Mouse (Mus musculus): ENCODE measurements around the gene Gm11733. TPM values are rescaled to one million over a fixed set of nuclear protein-coding genes. Genes with fewer than 3 reads are reported as not detected.

Gene Gm11733
- polyA plus RNA-seq, 1 experiment from 2014 or later: 0.11 TPM

- Histone ChIP-seq H3K9me3 (replicated peaks; ENCODE audit: control insufficient read depth, low read length) (no peaks in the 10 kb centered on the region), H3K27ac (ENCODE audit: low read depth, low read length) (peak overlapping the region; percentile 22; the same call in 1 of the 2 replicates)
- 21% methylated on average over 14 of the region's 14 CpGs for WGBS
These were observed 12.4 kb upstream of the Gm11733 start for GRCm38 (mm10) chr11:117471625-117472283.

GRCm38 (mm10) chr11:117472885-117473284 is 11.3 kb upstream of the Gm11733 start:
- Histone ChIP-seq H3K27ac (ENCODE audit: low read depth, low read length) (no peak overlapping the region), H3K4me3 (ENCODE audit: low read depth, low read length) (no peak overlapping the region), H3K4me1 (ENCODE audit: control insufficient read depth, insufficient read depth, low read length) (peaks cover 28% of the 10 kb centered on the region), H3K4me2 (ENCODE audit: low read length) (no peak overlapping the region), H3K9ac (ENCODE audit: low read length) (no peak overlapping the region), H3K27me3 (replicated peaks; ENCODE audit: control insufficient read depth, insufficient read depth, low read length) (no peaks in the 10 kb centered on the region; the same call in 1 of the 2 replicates), H3K36me3 (ENCODE audit: control insufficient read depth, insufficient read depth, low read length) (no peaks in the 10 kb centered on the region), H3K9me3 (replicated peaks; ENCODE audit: control insufficient read depth, low read length) (no peaks in the 10 kb centered on the region)
- 81% methylated on average over 8 of the region's 8 CpGs for WGBS
- DNase-seq (ENCODE audit: low spot score) (no peak), ATAC-seq (no peak)

More at GRCm38 (mm10) chr11:117471625-117472283, 12.4 kb upstream of the Gm11733 start:
- no peak overlapping the region for H3K4me2 ChIP-seq (ENCODE audit: low read length)
- H3K9ac ChIP-seq (ENCODE audit: low read length): no peak overlapping the region
- no peak overlapping the region for H3K4me3 ChIP-seq (ENCODE audit: low read depth, low read length)
- H3K27me3 ChIP-seq (replicated peaks; ENCODE audit: control insufficient read depth, insufficient read depth, low read length): no peaks in the 10 kb centered on the region
- no peaks in the 10 kb centered on the region for H3K36me3 ChIP-seq (ENCODE audit: control insufficient read depth, insufficient read depth, low read length)
- 0 out of 2 replicates have a peak, but pooled peaks have one; percentile 25 for ATAC-seq
- DNase-seq (ENCODE audit: low spot score): peak; percentile 75
- peaks cover 28% of the 10 kb centered on the region for H3K4me1 ChIP-seq (ENCODE audit: control insufficient read depth, insufficient read depth, low read length)

DNA sequence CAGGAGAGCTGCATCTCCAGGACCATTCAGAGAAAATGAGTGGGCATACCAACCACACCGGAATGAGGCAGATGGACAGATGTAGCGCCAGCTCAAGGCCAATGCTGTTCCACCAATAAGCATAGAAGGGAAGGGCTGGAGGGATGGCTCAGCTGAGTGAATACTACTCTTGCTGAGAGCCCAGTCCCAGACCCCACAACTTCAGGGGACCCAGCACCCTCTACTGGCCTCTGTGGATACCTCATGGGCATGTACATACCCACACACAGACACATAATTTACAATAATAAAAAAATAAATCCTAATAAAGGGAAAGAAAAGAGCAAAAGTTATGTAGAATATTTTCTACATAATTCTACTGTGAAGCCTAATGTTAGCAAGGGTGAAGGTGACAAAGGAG is 9.0 kb upstream of the Gm11733 start:
- Histone ChIP-seq H3K9me3 (replicated peaks; ENCODE audit: control insufficient read depth, low read length) (no peaks in the 10 kb centered on the region), H3K36me3 (ENCODE audit: control insufficient read depth, insufficient read depth, low read length) (no peaks in the 10 kb centered on the region), H3K9ac (ENCODE audit: low read length) (no peak overlapping the region), H3K4me2 (ENCODE audit: low read length) (no peak overlapping the region), H3K27ac (ENCODE audit: low read depth, low read length) (no peak overlapping the region), H3K4me1 (ENCODE audit: control insufficient read depth, insufficient read depth, low read length) (peaks cover 28% of the 10 kb centered on the region), H3K4me3 (ENCODE audit: low read depth, low read length) (no peak overlapping the region), H3K27me3 (replicated peaks; ENCODE audit: control insufficient read depth, insufficient read depth, low read length) (no peaks in the 10 kb centered on the region; the same call in 1 of the 2 replicates)
- ATAC-seq (no peak), DNase-seq (ENCODE audit: low spot score) (no peak)
- 100% methylated on average over 2 of the region's 2 CpGs for WGBS

GRCm38 (mm10) chr11:117475669-117476068 is 8.5 kb upstream of the Gm11733 start:
- H3K4me2 ChIP-seq (ENCODE audit: low read length): no peak overlapping the region
- WGBS: 38% methylated on average over 10 of the region's 10 CpGs
- no peaks in the 10 kb centered on the region for H3K36me3 ChIP-seq (ENCODE audit: control insufficient read depth, insufficient read depth, low read length)
- ATAC-seq (no peak), DNase-seq (ENCODE audit: low spot score) (peak; percentile 47)
- H3K27me3 ChIP-seq (replicated peaks; ENCODE audit: control insufficient read depth, insufficient read depth, low read length): peaks cover 3% of the 10 kb centered on the region; the same call in 1 of the 2 replicates
- peaks cover 27% of the 10 kb centered on the region for H3K4me1 ChIP-seq (ENCODE audit: control insufficient read depth, insufficient read depth, low read length)
- H3K9me3 ChIP-seq (replicated peaks; ENCODE audit: control insufficient read depth, low read length): no peaks in the 10 kb centered on the region
- H3K4me3 ChIP-seq (ENCODE audit: low read depth, low read length): no peak overlapping the region
- no peak overlapping the region for H3K9ac ChIP-seq (ENCODE audit: low read length)
- no peak overlapping the region for H3K27ac ChIP-seq (ENCODE audit: low read depth, low read length)

DNA sequence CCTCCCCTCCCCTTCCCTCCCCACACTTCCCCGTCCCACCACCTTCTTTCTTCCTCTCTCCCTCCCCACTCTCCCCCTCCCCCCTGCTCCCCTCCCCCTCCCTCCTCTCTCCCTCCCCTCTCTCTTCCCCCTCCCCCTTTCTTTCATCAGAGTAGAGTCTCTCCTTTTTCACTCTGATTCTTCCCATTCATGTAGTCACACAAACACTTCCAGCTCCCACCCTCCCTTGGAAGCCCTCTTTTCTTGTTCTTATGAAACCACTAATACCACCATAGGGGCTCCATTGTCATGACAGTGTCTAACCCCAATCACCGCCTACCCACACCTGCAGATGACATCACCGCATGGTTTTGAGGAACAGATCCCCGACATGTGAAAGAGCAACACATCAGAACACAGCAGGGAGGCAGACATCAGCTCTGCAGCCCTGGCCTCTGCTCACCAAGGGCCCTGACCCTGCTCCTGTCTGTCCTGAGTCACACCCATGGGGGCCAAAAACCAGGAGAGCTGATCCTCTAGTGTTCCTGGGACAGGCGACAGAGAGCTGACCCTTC is 7.5 kb upstream of the Gm11733 start:
- Histone ChIP-seq H3K4me1 (ENCODE audit: control insufficient read depth, insufficient read depth, low read length) (peaks cover 27% of the 10 kb centered on the region), H3K27me3 (replicated peaks; ENCODE audit: control insufficient read depth, insufficient read depth, low read length) (peaks cover 3% of the 10 kb centered on the region; the same call in 1 of the 2 replicates), H3K9me3 (replicated peaks; ENCODE audit: control insufficient read depth, low read length) (no peaks in the 10 kb centered on the region), H3K27ac (ENCODE audit: low read depth, low read length) (no peak overlapping the region), H3K4me3 (ENCODE audit: low read depth, low read length) (no peak overlapping the region), H3K4me2 (ENCODE audit: low read length) (no peak overlapping the region), H3K9ac (ENCODE audit: low read length) (no peak overlapping the region), H3K36me3 (ENCODE audit: control insufficient read depth, insufficient read depth, low read length) (no peaks in the 10 kb centered on the region)
- 63% methylated on average over 5 of the region's 5 CpGs for WGBS
- no peak for DNase-seq (ENCODE audit: low spot score)
- no peak for ATAC-seq

DNA sequence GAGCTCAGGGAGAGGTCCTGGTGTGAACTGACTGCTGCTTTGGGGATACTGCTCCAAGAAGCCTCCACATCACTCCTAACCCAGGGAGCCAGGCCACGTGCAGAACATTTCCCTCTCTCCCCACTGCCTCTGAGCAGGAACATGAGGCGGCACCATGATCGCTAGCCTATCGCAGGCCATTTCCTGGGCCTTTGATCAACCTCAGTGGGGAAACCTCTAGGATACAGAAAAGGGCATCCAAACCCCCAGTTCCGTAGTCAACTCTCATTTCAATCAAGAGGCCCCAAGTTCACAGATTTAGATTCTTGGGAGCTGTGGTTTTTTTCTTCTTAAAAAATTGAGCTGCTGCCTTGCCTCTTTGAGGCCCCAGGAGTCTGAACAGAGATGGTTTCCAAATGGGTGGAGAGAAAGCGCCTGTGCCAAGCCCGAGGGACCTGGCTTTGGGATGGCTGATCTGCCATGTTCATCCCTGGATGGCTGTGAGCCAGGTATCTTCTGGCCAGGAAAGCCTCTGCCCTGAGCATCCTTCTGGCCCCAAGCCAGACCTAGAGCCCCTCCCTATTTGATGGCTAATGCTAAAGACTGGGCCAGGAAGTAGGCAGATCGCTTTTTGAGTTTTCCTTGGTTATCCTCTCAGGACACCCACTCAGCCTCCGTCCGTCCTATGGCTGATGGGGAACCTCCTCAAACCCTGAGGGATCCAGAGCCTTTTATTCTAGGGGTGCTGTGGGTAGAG is 5.7 kb upstream of the Gm11733 start:
- H3K36me3 ChIP-seq (ENCODE audit: control insufficient read depth, insufficient read depth, low read length): no peaks in the 10 kb centered on the region
- H3K4me3 ChIP-seq (ENCODE audit: low read depth, low read length): no peak overlapping the region
- H3K4me2 ChIP-seq (ENCODE audit: low read length): peak overlapping the region; percentile 14; the same call in 1 of the 2 replicates
- DNase-seq (ENCODE audit: low spot score) (peak; percentile 74), ATAC-seq (no peak; the same call in none of the 2 replicates)
- H3K9me3 ChIP-seq (replicated peaks; ENCODE audit: control insufficient read depth, low read length): no peaks in the 10 kb centered on the region
- H3K4me1 ChIP-seq (ENCODE audit: control insufficient read depth, insufficient read depth, low read length): peaks cover 38% of the 10 kb centered on the region
- peaks cover 4% of the 10 kb centered on the region; the same call in 1 of the 2 replicates for H3K27me3 ChIP-seq (replicated peaks; ENCODE audit: control insufficient read depth, insufficient read depth, low read length)
- H3K27ac ChIP-seq (ENCODE audit: low read depth, low read length): peak overlapping the region; percentile 95
- 39% methylated on average over 10 of the region's 10 CpGs for WGBS
- H3K9ac ChIP-seq (ENCODE audit: low read length): no peak overlapping the region

DNA sequence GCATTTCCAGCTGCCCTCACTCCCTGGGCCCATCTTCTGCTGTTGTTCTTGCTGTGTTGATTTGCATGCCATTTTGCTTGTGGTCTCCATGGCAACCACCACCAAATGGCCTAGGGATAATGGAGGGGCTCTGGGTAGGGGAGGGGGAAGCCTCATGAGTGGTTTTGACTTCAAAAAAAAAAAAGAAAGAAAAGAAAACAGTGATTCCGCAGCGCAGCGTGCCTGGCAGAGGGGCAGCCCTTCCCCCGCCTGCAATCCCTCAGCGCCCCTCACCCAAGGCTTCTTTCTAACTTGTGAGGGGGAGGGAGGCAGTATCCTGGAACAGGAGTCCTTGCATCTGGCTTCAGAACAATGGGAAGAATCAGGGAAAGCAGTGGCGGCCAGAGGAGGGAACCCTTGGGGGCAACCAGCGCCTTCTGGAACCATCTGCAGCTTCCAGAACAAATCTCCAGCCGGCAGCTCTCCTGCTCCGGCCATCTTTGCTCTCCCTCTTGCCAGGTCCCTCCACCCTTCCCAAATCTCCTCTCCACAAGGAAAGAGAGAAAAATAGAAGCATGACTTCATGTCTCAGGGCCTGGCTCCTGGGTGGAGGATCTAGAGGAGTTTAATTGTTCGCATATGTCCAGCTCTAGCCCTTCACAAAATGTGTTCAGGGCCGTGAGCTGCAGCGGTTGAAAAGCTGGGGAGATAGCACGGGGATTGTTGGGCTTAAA is 5.0 kb upstream of the Gm11733 start:
- DNase-seq (ENCODE audit: low spot score) (peak; percentile 96), ATAC-seq (peak; percentile 81)
- Histone ChIP-seq H3K9ac (ENCODE audit: low read length) (peak overlapping the region; percentile 26; the same call in 1 of the 2 replicates), H3K9me3 (replicated peaks; ENCODE audit: control insufficient read depth, low read length) (no peaks in the 10 kb centered on the region), H3K27ac (ENCODE audit: low read depth, low read length) (peak overlapping the region; percentile 95), H3K36me3 (ENCODE audit: control insufficient read depth, insufficient read depth, low read length) (no peaks in the 10 kb centered on the region), H3K4me3 (ENCODE audit: low read depth, low read length) (no peak overlapping the region), H3K4me2 (ENCODE audit: low read length) (peak overlapping the region; percentile 14; the same call in 1 of the 2 replicates), H3K4me1 (ENCODE audit: control insufficient read depth, insufficient read depth, low read length) (peaks cover 43% of the 10 kb centered on the region), H3K27me3 (replicated peaks; ENCODE audit: control insufficient read depth, insufficient read depth, low read length) (peaks cover 7% of the 10 kb centered on the region; the same call in 1 of the 2 replicates)
- WGBS: 3% methylated on average over 13 of the region's 13 CpGs

GRCm38 (mm10) chr11:117479746-117480145 is 4.4 kb upstream of the Gm11733 start:
- peak overlapping the region; percentile 95 for H3K27ac ChIP-seq (ENCODE audit: low read depth, low read length)

More at GRCm38 (mm10) chr11:117479746-117480145, 4.4 kb upstream of the Gm11733 start:
- H3K36me3 ChIP-seq (ENCODE audit: control insufficient read depth, insufficient read depth, low read length): no peaks in the 10 kb centered on the region
- ATAC-seq (no peak), DNase-seq (ENCODE audit: low spot score) (no peak)
- H3K4me1 ChIP-seq (ENCODE audit: control insufficient read depth, insufficient read depth, low read length): peaks cover 47% of the 10 kb centered on the region
- H3K4me2 ChIP-seq (ENCODE audit: low read length): peak overlapping the region; percentile 14; the same call in 1 of the 2 replicates
- WGBS: 34% methylated on average over 12 of the region's 12 CpGs
- H3K27me3 ChIP-seq (replicated peaks; ENCODE audit: control insufficient read depth, insufficient read depth, low read length): peaks cover 7% of the 10 kb centered on the region; the same call in 1 of the 2 replicates
- H3K9ac ChIP-seq (ENCODE audit: low read length): peak overlapping the region; percentile 26; the same call in 1 of the 2 replicates
- H3K9me3 ChIP-seq (replicated peaks; ENCODE audit: control insufficient read depth, low read length): no peaks in the 10 kb centered on the region
- no peak overlapping the region for H3K4me3 ChIP-seq (ENCODE audit: low read depth, low read length)

All from forebrain, embryonic 14.5 days (tissue).